Mouse (Mus musculus): ENCODE results near the gene Spata20.

DNA sequence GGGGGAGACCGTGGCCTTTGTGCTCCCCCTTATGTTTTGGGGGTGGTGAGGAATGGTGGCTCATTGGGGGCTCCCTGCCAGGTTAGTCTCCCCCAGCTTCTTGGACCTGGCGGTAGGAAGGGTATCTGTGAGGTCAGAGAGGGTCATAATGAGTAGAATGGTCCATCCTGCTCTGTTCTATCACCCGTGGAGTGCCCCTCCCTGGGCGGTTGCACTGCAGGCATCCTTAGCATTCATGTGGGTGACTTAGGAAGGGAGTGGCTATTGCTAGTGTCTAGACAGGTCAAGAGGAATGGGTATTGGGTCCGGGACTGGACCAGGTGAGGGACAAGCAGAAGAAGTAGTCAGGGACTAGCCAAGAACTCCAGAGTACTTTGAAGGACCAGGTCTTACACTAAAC lies 756 bp downstream of the Spata20 start:
- TF ChIP-seq CTCF (IDR thresholded peaks at IDR 0.05; ENCODE audit: low read depth, low read length) = no peak
- TF ChIP-seq POLR2A (IDR thresholded peaks at IDR 0.05; ENCODE audit: borderline replicate concordance, low read depth, low read length) = no peak
